Mouse (Mus musculus): ENCODE data around the gene Gm9044.
"Not testable (repeated sequence)": the region's sequence is repeated elsewhere in the genome, so short reads cannot be mapped to it uniquely, and the experiment has no call there.

Gene Gm9044

DNA sequence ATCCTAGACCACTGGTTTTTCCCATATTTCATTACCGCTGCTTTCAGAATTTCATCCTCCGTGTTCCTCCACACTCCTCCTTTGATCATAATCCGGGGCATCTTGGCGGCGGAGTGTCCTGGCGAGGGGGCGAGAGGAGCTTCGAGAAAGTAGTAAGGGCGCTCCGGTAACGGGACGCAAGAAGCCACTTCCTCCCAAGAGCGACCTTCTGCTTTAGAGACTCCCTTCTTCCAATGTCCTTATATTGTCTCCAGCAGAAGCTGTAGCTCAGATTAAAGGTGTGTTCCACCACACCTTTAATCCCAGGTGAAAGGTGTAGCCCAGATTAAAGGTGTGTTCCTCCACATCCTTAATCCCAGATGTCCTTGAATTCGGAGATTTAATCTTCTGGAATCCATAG lies at the start of gene Gm9044:
Gene Gm9044 (minus strand): TSS at position 101 of the 400 bp plus-strand sequence.
- not testable (repeated sequence) for DNase-seq

GRCm38 (mm10) chr10:118370443-118370842 lies 38.2 kb upstream of the Gm9044 start:
- DNase-seq: peak; percentile 49

GRCm38 (mm10) chr10:118369518-118369917 lies 37.3 kb upstream of the Gm9044 start:
- no peak for DNase-seq

GRCm38 (mm10) chr10:118354005-118354404 lies 21.8 kb upstream of the Gm9044 start, which contains the start of gene Gm9049:
Gene Gm9049, minus strand, starts transcription at chr10:118354105.
- DNase-seq: not testable (repeated sequence)

GRCm38 (mm10) chr10:118348579-118348978 lies 16.4 kb upstream of the Gm9044 start, which contains the start of gene Gm9048:
Gene Gm9048, minus strand, starts transcription at chr10:118348679.
- DNase-seq: not testable (repeated sequence)

- DNase-seq: not testable (repeated sequence)
These were observed 10.9 kb upstream of the Gm9044 start, which contains the start of gene Gm9046 for GRCm38 (mm10) chr10:118343155-118343554. Gene Gm9046, minus strand, starts transcription at chr10:118343255.

DNA sequence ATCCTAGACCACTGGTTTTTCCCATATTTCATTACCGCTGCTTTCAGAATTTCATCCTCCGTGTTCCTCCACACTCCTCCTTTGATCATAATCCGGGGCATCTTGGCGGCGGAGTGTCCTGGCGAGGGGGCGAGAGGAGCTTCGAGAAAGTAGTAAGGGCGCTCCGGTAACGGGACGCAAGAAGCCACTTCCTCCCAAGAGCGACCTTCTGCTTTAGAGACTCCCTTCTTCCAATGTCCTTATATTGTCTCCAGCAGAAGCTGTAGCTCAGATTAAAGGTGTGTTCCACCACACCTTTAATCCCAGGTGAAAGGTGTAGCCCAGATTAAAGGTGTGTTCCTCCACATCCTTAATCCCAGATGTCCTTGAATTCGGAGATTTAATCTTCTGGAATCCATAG lies 5.5 kb upstream of the Gm9044 start, which contains the start of gene Gm9045:
Gene Gm9045 (minus strand): TSS at position 101 of the 400 bp plus-strand sequence.
- DNase-seq: not testable (repeated sequence)

DNA sequence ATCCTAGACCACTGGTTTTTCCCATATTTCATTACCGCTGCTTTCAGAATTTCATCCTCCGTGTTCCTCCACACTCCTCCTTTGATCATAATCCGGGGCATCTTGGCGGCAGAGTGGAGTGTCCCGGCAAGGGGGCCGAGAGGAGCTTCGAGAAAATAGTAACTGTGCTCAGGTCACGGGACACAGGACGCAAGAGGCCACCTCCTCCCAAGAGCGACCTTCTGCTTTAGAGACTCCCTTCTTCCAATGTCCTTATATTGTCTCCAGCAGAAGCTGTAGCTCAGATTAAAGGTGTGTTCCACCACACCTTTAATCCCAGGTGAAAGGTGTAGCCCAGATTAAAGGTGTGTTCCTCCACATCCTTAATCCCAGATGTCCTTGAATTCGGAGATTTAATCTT lies 5.3 kb downstream of the Gm9044 start, which contains the start of gene Gm9040:
Gene Gm9040 (minus strand): TSS at position 101 of the 400 bp plus-strand sequence.
- DNase-seq: not testable (repeated sequence)

- DNase-seq: no peak
These were observed 13.2 kb downstream of the Gm9044 start for GRCm38 (mm10) chr10:118319024-118319423.

- not testable (repeated sequence) for DNase-seq
These were observed 30.1 kb downstream of the Gm9044 start for GRCm38 (mm10) chr10:118302133-118302532.

GRCm38 (mm10) chr10:118294938-118295337 lies 37.3 kb downstream of the Gm9044 start, which contains the start of gene Iltifb:
Gene Iltifb, minus strand, starts transcription at chr10:118295038.
- DNase-seq: no peak

- not testable (repeated sequence) for DNase-seq
These were observed 49.2 kb downstream of the Gm9044 start for GRCm38 (mm10) chr10:118283016-118283415.

GRCm38 (mm10) chr10:118282565-118282964 lies 49.6 kb downstream of the Gm9044 start:
- DNase-seq: not testable (repeated sequence)

Data from cerebellum, adult 11-12 months (tissue).